Mouse (Mus musculus) cerebellum, postnatal 4 days (tissue): ENCODE results near the gene Abcc8.

ENCODE experiments used
- DNase-seq, 2 experiments: peaks; one replicate each; pipeline ENCODE4 v3.0.0; 2022; ENCODE audit warnings: low spot score in 2 of 2, mixed read lengths in 1 of 2

The Abcc8 gene

DNA sequence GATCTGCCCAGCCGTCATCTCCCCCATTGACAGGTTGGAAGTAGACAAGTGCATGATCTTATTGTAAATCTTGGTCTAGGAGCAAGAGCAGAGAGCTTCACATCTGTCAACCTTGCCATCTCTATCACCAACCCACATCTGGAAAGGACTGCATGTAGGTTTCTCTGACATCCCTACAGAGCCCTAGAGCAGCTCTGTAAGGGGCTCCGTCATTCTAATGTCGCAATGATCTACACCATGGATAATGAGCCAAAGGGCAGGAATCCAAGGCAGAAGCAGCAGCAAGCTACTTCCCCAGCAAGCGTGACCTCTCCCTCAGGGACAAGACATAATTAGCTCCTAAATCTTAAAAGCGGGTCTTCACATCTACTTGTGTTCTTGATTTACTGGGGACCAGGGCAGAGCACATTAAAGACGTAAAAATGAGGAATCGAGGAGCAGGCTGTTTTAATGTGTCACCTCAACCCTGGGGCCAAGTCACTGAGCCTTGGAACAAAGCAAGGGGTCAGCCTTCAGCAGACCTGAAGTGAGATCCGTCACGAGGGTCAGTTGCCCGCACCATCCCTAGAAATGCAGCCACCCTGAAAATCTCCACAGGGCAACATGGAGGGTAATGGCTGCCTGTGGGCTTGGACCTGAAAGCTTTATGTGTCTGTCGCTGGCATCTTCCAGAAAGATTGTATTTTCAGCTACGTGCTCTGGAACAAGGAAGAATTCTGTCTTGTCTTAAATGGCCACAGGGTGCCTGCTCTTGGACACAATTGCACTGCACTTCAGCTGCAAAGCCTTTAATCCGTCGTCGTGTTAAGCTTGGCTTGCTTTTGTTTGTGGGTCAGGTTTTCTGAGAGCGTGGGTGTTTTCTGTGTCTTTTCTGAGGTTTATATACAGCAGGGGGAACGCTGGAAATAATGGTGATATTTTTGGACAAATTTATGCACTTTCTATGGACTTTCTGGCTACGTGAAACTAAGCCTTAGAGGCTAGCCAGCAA, 25.0 kb downstream of the Abcc8 start:
- no peak for DNase-seq

DNA sequence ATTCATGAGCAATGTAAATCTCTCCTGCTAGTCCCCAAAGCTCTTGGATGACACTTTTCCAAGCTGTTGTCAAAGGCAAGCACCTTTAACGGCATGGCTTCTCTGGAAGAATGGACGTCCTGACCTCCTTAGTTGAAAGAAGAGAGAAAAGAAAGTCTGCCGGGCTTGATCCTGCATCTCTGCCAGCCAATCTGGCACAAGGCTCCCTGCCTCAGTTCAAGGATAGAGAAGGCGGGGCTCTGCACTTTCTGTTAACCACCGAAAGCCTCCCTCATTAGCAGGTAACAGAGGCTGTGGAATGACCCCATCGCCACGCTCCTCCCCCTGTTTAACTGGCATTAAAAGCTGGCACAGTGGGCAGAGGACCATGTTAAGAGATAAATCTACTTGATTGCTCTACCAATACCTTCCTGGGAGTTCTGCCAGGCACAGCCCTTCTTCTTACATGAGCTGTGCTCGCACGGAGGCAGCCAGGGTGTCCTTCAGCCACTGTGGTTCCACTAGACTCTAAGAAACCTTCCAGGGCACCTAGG, 26.9 kb downstream of the Abcc8 start:
- DNase-seq = no peak

DNA sequence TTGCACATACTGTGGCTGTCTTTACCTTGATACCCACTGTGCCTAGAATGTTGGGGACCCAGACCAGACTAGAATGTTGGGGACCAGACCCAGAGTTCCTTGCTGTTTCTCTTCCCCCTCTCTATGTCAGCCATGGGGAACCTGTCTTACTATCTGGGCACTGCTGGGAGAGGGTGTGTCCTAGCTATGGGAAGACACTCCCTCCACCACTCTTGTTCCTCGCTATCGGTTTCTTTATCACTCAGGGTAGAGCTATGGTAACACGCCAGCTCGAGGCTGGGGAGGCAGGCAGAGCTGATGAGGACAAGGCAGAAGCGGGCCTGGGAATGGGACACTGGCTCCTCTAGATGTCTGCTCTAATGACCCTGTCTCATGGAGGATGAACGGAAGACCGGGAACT, 32.4 kb downstream of the Abcc8 start:
- DNase-seq = no peak

DNA sequence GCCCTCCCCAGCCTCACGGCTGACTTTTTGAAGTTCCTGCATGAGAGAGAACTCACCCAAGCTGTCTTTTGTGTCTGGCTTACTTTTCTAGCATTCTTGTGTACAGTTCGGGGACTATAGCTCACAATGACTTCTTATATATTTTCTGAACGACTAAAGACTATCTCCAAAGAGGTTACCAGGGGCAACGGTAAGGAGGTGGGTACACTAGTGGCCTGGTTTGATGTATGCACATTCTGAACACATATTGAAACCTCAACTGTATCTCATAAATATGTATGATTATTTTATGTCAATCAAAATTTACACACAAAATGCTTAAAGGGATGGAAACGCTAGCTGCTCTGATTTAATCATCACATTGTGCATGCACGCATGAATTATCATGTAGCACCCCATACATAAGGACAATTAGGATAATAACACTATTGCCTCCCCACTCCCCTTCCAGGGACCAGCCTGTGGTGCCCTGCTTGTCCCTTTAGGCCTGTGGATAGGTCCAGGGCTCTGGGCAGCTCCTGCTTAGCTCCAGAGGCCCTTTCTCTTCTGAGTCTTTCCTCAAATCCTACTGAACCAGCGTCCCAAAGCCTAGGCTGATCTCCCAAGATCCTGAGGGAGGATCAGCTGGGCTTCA, 33.0 kb downstream of the Abcc8 start:
- DNase-seq = no peak

DNA sequence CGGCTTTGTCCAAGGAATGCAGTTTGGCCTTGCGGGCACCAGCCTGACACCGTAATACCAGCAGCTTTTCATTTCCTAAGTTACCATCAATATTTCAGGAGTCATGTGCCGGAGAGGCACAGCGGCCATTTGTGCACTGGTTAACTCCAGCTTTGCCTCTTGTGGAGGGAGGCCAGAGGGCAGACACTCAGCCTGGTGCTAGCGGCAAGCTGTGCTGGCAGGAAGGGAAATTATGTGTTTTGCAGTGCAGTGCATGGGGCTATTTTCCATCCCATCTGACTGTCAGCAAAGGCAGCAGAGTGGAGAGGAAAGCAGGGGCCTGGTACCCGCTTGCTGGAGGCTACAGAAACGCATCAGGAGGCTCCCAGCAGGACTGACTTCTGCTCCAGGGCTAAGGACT, 35.8 kb downstream of the Abcc8 start:
- no peak for DNase-seq

DNA sequence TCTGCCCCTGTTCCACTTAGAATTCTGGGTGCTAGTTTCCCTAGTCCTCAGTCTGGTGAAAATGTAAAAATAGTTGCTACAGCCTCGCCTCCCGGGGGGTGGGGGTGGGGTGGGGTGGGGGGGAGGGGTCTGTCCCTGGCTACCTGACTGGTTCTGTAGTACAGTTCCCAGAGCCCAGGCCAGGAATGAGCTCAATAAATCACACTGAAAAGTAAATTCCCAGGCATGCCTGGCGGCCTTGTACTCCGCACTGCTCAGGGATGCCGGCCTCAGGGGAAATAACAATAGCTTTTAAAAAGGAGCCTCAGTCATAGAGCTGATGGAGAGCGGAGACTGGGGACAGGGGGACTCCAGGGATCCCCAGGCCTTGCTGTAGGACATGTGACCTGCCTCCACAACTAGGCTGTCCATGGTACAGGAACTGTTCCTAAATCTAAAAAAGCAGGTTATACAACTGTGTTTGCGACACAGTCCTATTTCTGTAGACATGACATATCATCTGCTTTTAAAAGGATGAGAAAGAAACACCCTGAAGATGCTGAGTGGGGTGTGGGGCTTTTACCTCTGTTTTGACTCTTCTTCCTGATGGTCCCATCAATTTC, 41.4 kb downstream of the Abcc8 start:
- DNase-seq = no peak

DNA sequence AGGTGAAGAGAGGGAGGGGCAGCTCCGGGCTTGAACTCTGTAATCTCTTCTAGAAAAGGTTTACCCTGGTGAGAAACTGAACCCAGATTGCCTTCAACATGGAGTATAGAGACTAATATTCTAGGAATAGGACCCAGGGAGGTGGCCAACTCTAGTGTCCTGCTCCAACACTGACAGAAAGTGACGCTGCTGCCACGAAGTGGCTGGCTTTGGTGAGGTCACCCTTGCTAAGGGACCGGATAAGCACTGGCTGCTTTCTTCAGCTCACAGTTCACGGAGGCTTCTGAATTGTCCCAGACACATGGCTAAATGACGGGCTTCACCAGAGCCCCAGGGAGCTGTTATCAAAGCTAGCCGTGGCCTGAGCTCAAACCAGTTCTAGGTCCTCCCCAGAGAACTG, 46.0 kb downstream of the Abcc8 start:
- DNase-seq = no peak

DNA sequence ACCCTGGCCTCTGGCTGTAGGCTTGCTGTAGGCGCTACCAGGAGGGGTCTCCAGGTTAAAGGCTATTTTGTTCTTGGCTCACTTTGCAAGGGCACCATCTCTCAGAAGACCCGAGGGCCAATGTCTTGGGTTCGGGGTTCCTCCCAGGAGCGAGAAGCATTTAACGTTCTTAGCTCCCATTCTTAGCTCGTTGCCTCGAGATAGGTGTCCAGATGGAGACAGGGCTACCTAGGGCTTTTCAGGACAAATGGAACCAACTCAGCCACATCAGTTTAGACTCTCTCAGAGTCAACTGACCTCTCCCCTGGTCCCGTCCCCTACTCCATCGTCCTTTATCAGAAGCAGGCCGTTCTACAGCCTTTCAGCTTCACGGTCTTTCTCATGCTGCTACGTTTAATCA, 47.6 kb downstream of the Abcc8 start:
- no peak for DNase-seq

DNA sequence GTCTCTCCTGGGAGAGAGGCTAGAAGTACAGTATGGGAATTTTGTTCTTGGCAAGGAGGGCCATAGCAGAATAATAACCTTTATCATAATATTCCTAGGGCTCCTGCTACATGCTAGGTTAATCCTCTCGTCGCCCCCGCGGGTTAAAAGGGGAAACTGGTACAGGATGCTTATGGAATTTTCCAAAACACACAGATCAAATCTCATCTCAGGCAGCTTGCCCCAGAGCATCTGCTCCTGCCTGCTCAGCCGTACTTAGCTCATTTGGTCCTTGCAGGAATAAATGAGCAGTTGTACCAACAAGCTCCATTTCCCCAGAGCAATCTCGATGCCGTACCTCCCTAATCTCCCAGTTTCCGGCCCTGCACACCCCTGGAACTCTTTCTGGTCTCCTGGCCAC, 48.0 kb downstream of the Abcc8 start:
- no peak for DNase-seq

DNA sequence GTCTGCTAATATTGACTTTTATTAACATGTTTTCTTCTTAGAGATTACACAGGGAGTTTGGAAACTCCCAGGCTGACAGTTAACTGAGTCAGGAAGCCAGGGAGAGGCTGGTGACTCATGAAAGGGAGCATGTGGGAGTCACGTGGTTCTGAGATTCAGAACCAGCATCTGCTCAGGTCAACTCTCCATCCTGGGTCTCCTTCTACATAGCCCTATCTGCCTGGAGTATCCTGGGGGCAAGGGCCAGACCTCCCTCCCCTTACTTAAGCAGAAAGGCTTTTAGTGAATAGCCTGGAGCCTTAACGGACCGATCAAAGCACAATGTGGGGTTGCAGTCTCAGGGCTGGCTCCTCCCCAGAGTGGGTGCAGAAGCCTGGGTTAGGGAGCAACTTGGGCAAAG, 48.6 kb downstream of the Abcc8 start:
- DNase-seq = no peak

DNA sequence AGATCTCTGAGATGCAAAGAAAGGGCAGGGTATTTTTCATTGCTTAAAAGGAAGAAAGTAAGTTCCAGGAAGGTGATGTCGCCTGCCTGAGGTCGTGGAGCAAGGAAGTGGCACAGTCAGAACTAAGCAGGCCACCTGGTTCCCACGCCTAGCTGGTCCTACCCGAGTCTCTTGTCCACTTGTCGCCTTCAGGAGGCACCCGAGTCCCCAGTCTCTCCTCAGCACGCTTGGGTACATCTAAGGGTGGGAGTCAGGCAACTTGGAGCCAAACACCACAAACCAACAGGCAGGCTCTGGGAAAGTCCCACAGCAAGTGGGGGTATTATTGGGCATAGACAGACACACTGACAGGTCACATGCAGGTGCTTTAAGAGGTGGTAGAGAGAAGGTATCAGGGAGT, 49.1 kb downstream of the Abcc8 start:
- no peak for DNase-seq

DNA sequence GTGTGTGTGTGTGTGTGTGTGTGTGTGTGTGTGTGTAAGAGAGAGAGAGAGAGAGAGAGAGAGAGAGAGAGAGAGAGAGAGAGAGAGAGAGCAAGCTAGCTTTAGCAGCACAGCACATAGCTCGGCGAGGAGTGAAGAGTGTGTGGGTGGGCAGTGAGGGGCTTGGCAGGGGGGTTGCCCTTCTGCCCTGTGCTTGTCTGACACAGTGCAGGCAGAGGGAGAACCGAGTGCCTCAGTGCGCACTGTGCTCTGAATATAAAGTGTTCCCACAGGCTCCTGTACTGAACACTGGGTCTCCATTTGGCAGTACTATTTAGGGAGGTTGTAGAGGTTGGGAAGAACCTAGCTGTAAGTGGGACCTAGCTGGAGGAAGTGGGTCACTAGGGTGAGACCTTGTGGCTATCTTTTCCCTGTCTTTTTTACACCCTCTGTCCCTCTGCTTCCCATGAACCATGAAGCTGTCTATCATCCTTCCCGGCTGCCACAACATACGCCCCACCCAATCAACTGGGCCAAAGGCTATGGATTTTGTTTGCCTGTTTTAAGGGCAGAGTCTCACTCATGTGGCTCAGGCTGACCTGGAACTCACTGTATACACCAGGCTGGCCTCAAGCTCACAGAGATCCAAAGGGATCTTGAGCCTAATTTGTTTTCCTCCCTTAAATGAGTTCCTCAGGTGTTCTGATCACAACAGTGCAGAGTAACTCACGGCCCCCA, 50.2 kb downstream of the Abcc8 start:
- DNase-seq = no peak

DNA sequence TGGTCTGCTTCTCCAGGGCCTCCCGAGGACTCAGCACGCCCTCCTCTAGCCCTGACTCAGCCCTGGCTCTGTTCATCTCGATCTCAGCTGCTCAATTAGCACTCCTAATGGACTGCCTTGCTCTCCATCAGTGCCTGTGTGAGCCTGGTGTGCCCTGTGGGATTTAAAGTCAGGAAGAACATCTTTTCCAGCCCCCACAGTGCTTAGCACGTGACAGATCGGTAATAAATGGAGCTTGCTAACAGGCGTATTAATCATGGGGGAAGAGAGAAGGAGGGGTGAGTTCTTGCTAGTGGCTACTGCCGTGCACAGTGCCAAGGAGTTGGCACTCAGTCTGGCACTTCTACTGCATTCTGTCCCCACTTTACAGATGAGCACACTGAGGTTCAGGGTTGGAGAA, 51.6 kb downstream of the Abcc8 start:
- no peak for DNase-seq

DNA sequence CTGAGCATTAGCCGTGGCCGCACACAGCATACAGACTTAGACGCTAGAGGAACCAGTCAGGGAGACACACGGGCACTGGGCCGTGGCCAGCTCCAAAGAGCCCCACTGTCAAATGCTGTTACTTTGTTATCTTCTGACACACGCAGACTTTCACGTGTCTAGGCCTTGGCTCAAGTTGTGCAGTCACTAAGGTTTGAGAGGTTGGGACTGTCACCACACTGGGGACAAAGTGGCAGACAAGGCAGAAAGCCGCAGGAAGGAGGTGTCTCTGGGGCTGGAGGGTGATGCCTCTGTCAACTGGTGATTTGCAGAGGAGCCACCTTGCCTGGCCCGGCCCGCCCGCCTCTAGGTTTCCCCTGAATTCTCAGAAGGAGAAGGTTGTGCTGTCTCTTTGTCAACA, 54.5 kb downstream of the Abcc8 start:
- no peak for DNase-seq

DNA sequence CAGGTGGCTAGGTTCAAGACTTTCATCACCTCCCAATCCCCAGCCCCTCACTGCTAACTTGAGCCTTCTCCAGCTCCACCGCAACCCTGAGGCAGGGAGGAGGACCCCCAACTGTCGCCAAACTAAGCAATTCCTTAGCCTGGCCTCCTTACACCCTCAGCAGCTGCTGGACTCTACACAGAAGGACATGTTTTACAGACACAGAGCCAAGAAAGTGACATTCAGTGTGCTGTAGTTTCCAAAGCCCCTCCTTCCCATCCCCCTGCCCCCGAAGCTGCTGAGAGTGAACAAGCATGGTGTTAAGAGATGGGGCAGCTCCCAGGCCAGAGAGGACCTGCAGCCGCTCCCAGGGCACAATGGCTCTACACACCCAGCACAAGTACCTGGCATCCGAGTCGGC, 55.4 kb downstream of the Abcc8 start:
- no peak for DNase-seq

DNA sequence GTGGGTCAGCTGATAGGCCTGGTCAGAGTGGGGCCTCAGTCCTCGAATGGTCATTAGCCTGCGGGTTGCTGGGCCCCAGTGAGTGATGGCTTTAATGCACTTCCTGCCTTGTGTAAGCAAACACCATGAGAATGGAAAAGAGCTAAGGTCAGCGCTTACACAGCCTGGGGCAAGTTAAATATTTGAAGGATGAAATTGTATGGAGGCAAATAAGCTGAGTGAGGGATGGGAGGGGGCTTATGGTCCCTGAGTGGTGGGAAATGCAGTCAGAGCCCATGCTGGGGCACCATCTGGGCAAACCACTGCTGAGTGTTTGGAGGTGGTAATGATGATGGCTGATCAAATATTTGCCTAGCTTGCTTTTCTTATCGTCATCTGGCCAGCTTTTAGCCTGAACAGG, 56.9 kb downstream of the Abcc8 start:
- no peak for DNase-seq

DNA sequence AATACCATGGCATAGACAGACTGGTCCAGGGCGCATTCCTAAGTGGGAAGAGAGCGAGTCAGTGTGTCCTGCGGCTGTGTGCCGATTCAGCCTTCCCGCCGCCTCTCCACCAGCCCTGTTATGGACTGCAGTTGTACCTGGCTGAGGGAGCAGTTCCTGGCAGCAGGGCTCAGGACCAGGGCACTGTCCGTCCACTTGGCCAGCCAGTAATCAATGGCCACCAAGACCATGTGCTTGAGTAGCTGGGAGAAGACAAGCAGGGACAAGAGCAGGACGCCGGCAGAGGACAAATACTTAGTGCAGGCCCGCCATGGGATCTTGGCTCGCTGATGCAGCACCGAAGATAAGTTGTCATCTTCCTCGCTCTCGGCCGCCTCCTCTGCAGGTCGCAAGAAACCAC, 62.8 kb downstream of the Abcc8 start:
- no peak for DNase-seq

DNA sequence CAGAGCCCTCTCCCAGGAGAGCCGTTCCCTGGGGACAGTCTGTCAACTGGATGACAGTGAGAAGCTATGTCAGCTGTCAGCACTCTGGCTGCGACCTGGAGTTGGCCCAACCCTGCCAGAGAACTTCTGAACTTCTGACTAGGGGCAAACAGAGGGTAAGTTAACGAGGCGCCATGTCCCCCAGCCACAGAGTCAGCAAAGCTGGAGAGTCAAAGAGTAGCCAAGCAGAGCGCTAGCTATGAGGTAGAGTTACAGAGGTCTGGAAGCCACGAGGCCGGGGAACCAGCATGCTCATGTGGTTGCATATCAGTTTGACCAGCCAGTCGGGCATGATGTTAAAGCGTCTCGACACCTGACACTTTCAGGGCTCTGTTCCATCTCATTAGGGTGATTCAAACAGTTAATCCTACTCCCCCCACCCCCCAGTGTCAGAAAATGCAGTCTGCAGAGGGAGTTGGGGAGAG, 63.7 kb downstream of the Abcc8 start:
- no peak for DNase-seq

DNA sequence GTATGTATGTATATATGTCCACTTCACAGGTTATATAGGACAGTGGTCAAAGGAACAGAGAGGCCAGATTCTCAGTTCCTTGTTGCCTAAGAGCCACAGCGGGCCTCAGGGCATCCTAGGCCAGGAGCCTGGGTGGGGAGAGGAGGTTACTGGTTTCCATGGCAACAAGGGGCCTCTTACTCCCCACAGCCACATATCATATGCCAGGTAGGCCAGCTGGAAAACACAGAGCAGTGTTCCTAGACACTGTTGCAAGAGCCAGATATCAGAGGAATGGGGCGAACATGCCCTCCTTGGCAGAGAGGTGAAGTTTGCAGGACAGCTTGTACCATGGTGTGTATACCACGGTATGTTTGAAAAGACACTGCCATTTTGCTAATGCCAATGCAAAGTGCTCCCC, 66.4 kb downstream of the Abcc8 start:
- DNase-seq = no peak

DNA sequence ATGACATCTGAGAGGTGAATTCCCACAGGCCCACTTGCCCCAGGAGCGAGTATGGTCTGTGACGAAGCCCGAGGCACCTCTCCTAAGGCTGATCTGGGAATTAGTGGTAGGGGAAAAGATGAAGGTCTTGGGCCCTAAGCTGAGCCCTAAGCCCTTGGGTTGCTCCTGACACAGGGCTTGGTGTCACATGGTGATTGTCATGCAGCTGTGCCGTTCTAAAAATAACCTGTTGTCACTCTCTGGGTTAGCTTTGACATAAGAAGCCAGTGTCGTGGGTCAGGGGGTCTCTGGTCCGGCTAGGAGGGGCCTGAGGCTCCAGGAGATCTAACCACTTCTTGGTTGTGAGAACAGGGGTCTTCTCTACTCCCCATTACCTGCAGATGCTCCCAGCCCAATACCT, 67.9 kb downstream of the Abcc8 start:
- no peak for DNase-seq

DNA sequence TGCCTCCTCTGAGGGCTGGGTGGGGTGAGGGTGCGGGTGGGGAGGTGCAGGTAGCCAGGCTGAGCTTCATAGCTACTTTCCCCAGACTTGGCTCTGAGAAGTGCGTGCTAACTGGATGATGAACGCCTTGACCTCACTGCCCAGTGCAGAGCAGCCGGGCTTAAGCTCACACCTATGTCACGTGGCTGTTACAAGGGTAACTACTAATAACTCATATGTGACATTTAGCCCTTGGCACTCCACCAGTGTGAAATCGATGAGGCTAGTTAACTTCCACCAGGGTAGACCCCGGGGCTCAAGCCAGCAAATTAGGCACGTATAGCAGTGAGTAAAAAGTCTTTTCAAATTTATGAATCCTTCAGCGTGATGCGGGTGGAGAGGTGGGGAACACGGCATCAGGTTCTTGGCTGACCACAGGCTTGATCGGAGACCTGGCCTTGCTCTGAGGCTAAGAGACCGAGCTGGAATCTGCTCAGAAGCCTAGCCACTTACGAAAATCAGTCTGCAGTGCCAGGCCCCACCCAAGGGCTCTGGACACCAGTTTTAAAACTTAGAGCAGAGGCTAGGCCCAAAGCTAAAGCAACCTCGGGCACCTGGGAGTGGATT, 68.5 kb downstream of the Abcc8 start:
- DNase-seq = no peak
